Mouse (Mus musculus) lung, postnatal 0 days (tissue): ENCODE measurements at regions not wholly inside any gene's neighbourhood (a gene's known extent, or its start where the extent isn't known, plus 50 kb on each side); places are given as distances from the start of the nearest gene placed in this dataset.

Experiments
- ATAC-seq: fragments of 200-750 bp; cut with Nextera tagmentation; 2 replicates; pipeline ENCODE4 v1.8.0; 2017; ENCODE audit warnings: moderate library complexity
- DNase-seq: peaks from one replicate; pipeline ENCODE4 v3.0.0-alpha.2; 2016; ENCODE audit warnings: low spot score
- H3K27ac ChIP-seq: fragments of 300-500 bp; sonication (generic); 2 replicates; pipeline ENCODE4 v1.5.1; 2014; ENCODE audit warnings: antibody characterized with exemption, mild to moderate bottlenecking, low read length, mixed read lengths
- H3K27me3 ChIP-seq: fragments of 300-500 bp; sonication (generic); replicated peaks from 2 replicates; pipeline ENCODE4 v1.6.1; 2014; ENCODE audit warnings: low read length, mixed read lengths; ENCODE audit not compliant: insufficient read depth
- H3K36me3 ChIP-seq: fragments of 300-500 bp; sonication (generic); 2 replicates; pipeline ENCODE4 v1.6.1; 2014; ENCODE audit warnings: low read length, mixed read lengths; ENCODE audit not compliant: insufficient read depth
- H3K4me1 ChIP-seq: fragments of 300-500 bp; sonication (generic); 2 replicates; pipeline ENCODE4 v1.6.1; 2014; ENCODE audit warnings: antibody characterized with exemption, low read depth, low read length, mixed read lengths; ENCODE audit not compliant: insufficient read depth
- H3K4me2 ChIP-seq: fragments of 300-500 bp; sonication (generic); replicated peaks from 2 replicates; pipeline ENCODE4 v1.6.1; 2014; ENCODE audit warnings: low read depth, mild to moderate bottlenecking, low read length, moderate library complexity, mixed read lengths
- H3K4me3 ChIP-seq: fragments of 300-500 bp; sonication (generic); 2 replicates; pipeline ENCODE4 v1.5.1; 2014; ENCODE audit warnings: low read depth, low read length
- H3K9ac ChIP-seq: fragments of 300-500 bp; sonication (generic); replicated peaks from 2 replicates; pipeline ENCODE4 v1.6.1; 2014; ENCODE audit warnings: low read depth, mild to moderate bottlenecking
- H3K9me3 ChIP-seq: fragments of 300-500 bp; sonication (generic); 2 replicates; pipeline ENCODE4 v1.6.1; 2016; ENCODE audit warnings: low read length, mixed read lengths
- CTCF ChIP-seq: IDR thresholded peaks from 2 replicates; pipeline ENCODE4 v1.5.1; 2016; ENCODE audit warnings: antibody characterized with exemption, mild to moderate bottlenecking
- EP300 ChIP-seq: IDR thresholded peaks from 2 replicates; pipeline ENCODE4 v1.6.1; 2016; ENCODE audit warnings: antibody characterized with exemption, mild to moderate bottlenecking, control low read depth
- WGBS: fragments of 180-500 bp; shearing (Covaris S2); extraction: QIAGEN DNeasy Blood & Tissue Kit; methylation state at CpG from one replicate; pipeline ENCODE4 v1.1.7; 2014; 5-methylcytosine and 5-hydroxymethylcytosine counted together

DNA sequence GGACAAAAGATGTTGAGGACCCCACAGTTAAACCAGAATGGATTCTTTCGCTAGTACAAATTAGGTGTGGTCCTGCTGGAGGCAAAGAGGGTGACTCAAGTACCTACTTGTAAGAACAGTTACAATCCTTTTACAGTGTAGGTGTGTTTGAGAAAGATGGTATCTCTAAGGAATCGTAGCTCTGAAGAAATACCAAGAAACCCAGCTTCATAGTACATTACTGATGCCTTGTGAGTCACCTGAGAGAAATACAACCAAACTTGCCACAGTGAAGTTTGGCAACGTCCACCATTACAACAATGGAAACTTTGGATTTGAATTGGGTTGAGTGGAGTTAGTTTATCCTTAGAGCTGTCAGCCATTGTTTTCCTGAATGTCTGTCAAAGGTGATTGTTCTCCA lies 405.7 kb upstream of the Tle4 start:
- Histone ChIP-seq H3K9me3 (no peaks in the 10 kb centered on the region), H3K27ac (no peak overlapping the region), H3K9ac (no peak overlapping the region), H3K4me2 (no peak overlapping the region), H3K36me3 (no peaks in the 10 kb centered on the region), H3K4me3 (no peak overlapping the region), H3K27me3 (no peaks in the 10 kb centered on the region), H3K4me1 (no peaks in the 10 kb centered on the region)
- peak; percentile 83 for ATAC-seq
- TF ChIP-seq CTCF (no peak), EP300 (no peak; the same call in 1 of the 2 replicates)
- WGBS: 49% methylated on average over 3 of the region's 3 CpGs
- DNase-seq: peak; percentile 58

DNA sequence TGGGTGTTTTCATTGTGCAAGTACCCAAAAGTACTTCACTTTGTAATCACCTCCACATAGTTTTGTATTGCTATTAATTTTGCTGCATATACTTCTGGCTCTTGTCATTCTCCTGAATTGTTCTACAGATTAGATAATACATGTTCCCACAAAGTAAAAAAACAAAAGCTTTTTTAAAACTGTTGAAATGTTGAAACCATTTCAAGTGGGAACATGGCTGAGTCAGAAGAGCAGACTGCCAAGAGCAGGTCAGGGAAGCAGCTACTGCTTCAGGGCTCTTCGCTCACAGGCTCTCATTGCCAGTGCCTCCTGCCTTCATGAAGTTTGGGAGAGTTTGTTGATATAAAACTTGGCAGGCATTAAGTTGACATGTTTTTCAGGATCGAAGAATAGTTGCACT lies 395.5 kb upstream of the Tle4 start:
- Histone ChIP-seq H3K9ac (no peak overlapping the region), H3K4me3 (no peak overlapping the region), H3K4me2 (no peak overlapping the region), H3K9me3 (no peaks in the 10 kb centered on the region), H3K36me3 (no peaks in the 10 kb centered on the region), H3K27ac (no peak overlapping the region), H3K4me1 (peaks cover 3% of the 10 kb centered on the region; the same call in 1 of the 2 replicates), H3K27me3 (no peaks in the 10 kb centered on the region)
- WGBS: 26% methylated on average over 2 of the region's 2 CpGs
- ATAC-seq (peak; percentile 85), DNase-seq (peak; percentile 82)
- TF ChIP-seq EP300 (peak; percentile 54), CTCF (no peak)

- 13% methylated on average over 1 of the region's 1 CpGs for WGBS
- Histone ChIP-seq H3K27ac (no peak overlapping the region), H3K27me3 (no peaks in the 10 kb centered on the region), H3K4me3 (no peak overlapping the region), H3K9ac (no peak overlapping the region), H3K36me3 (no peaks in the 10 kb centered on the region), H3K9me3 (no peaks in the 10 kb centered on the region), H3K4me2 (no peak overlapping the region), H3K4me1 (no peaks in the 10 kb centered on the region)
- no peak for DNase-seq
- ATAC-seq: no peak
- TF ChIP-seq EP300: no peak
- no peak for TF ChIP-seq CTCF
Observed at GRCm38 (mm10) chr19:14970161-14970560, 372.3 kb upstream of the Tle4 start.

DNA sequence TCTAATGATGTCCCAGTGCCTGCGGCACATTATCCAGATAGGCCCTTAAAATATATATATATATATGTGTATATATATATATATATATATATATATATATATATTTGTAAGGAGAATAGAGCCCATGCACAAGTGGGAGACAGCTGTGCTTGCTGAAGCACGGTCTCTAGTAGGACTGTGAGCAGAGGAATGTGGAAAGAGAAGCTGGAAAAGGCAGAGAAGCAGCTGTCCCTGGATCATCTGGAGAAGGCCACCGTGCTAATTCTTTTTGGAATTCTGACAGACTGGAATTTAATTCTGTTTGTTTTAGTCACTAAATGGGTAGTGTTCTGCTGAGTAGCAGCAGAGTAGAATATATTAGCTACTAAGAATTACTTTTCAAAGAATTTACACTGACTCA lies 370.4 kb upstream of the Tle4 start:
- no peak overlapping the region for H3K4me3 ChIP-seq
- TF ChIP-seq EP300 (no peak), CTCF (no peak)
- no peak for DNase-seq
- H3K4me2 ChIP-seq: no peak overlapping the region
- H3K9ac ChIP-seq: no peak overlapping the region
- no peaks in the 10 kb centered on the region for H3K36me3 ChIP-seq
- WGBS: 49% methylated on average over 3 of the region's 3 CpGs
- ATAC-seq: no peak
- H3K27ac ChIP-seq: no peak overlapping the region
- no peaks in the 10 kb centered on the region for H3K4me1 ChIP-seq
- no peaks in the 10 kb centered on the region for H3K27me3 ChIP-seq
- no peaks in the 10 kb centered on the region for H3K9me3 ChIP-seq

DNA sequence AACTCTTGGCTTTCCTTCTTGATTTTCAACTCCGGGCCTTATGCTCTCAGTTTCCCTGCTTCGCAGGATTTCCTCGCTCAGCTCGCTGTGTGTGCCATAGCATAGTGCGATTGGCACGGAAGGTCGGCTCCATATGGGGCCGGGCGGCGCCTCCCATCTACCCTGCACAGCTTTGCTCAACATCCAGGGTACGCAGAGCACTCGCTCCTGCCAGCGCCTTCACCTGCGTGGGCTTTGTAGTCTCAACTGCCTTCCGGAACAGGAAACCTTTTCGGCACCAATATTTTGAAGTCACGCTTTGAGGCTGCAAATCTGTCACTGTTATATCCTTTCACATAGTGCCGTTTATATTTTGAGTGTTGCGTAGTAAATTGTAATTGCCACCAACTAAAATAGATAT lies 359.9 kb upstream of the Tle4 start:
- H3K4me2 ChIP-seq: no peak overlapping the region
- WGBS: 91% methylated on average over 19 of the region's 19 CpGs
- H3K27ac ChIP-seq: no peak overlapping the region
- no peaks in the 10 kb centered on the region for H3K36me3 ChIP-seq
- H3K4me1 ChIP-seq: no peaks in the 10 kb centered on the region
- H3K9ac ChIP-seq: no peak overlapping the region
- DNase-seq (no peak), ATAC-seq (no peak)
- H3K9me3 ChIP-seq: no peaks in the 10 kb centered on the region
- no peak overlapping the region for H3K4me3 ChIP-seq
- TF ChIP-seq EP300: no peak
- no peak for TF ChIP-seq CTCF
- H3K27me3 ChIP-seq: no peaks in the 10 kb centered on the region

GRCm38 (mm10) chr19:14957154-14957553 lies 359.3 kb upstream of the Tle4 start:
- no peak for DNase-seq
- Histone ChIP-seq H3K4me2 (no peak overlapping the region), H3K9me3 (no peaks in the 10 kb centered on the region), H3K27ac (no peak overlapping the region), H3K27me3 (no peaks in the 10 kb centered on the region), H3K36me3 (no peaks in the 10 kb centered on the region), H3K4me3 (no peak overlapping the region), H3K4me1 (no peaks in the 10 kb centered on the region), H3K9ac (no peak overlapping the region)
- 65% methylated on average over 10 of the region's 10 CpGs for WGBS
- ATAC-seq: no peak
- TF ChIP-seq CTCF: no peak
- no peak for TF ChIP-seq EP300

DNA sequence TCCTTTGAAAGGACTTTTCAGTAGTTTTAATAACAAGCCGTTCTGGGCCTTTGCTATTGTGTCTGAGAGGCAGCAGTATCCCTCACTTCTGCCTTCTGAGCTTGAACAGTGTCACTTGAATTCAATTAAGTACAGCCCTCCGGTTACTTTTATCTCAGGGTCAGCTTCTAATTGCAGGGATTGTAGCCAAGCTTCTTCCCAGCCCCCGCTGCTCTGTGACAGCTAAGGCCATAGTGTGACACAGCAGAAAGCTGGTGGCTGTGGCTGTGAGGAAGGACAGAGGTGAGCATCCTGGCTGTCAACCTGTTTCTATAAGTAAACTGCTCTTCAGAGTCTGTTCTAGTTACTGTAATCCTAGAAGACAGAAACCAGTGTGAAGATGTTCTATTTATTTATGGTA lies 358.5 kb upstream of the Tle4 start:
- TF ChIP-seq CTCF: no peak
- no peak for TF ChIP-seq EP300
- no peak overlapping the region for H3K4me3 ChIP-seq
- no peaks in the 10 kb centered on the region for H3K4me1 ChIP-seq
- H3K9me3 ChIP-seq: no peaks in the 10 kb centered on the region
- DNase-seq: no peak
- no peak overlapping the region for H3K9ac ChIP-seq
- H3K36me3 ChIP-seq: no peaks in the 10 kb centered on the region
- no peaks in the 10 kb centered on the region for H3K27me3 ChIP-seq
- no peak overlapping the region for H3K4me2 ChIP-seq
- 14% methylated on average over 3 of the region's 3 CpGs for WGBS
- H3K27ac ChIP-seq: no peak overlapping the region
- ATAC-seq: no peak
